Mouse (Mus musculus) kidney, adult 2 months (tissue): ENCODE results near the gene Caln1.

ENCODE experiments used
- CTCF ChIP-seq: fragments of 200-500 bp; conservative IDR thresholded peaks from 2 replicates; pipeline ENCODE4 v1.5.1; 2011; ENCODE audit warnings: low read depth, mild to moderate bottlenecking, control low read depth, low read length, moderate library complexity, mixed read lengths; ENCODE audit not compliant: insufficient read depth, insufficient read length
- POLR2A ChIP-seq: fragments of 200-500 bp; IDR thresholded peaks from one replicate; pipeline ENCODE4 v1.6.1; 2011; ENCODE audit warnings: low read depth, low read length, control low read depth

- no peak for TF ChIP-seq CTCF
- no peak for TF ChIP-seq POLR2A
These were observed 338.5 kb downstream of the Caln1 start for GRCm38 (mm10) chr5:130707755-130708154.
